Mouse (Mus musculus): ENCODE measurements around the gene Akr1c21. TPM values are rescaled to one million over a fixed set of nuclear protein-coding genes. Genes with fewer than 3 reads are reported as not detected.
"Not testable (repeated sequence)": the region's sequence is repeated elsewhere in the genome, so short reads cannot be mapped to it uniquely, and the experiment has no call there.

The Akr1c21 gene
- polyA plus RNA-seq (2011; ENCODE audit: insufficient read depth, insufficient read length, low read depth, missing spikeins) = not detected in 2 replicates

DNA sequence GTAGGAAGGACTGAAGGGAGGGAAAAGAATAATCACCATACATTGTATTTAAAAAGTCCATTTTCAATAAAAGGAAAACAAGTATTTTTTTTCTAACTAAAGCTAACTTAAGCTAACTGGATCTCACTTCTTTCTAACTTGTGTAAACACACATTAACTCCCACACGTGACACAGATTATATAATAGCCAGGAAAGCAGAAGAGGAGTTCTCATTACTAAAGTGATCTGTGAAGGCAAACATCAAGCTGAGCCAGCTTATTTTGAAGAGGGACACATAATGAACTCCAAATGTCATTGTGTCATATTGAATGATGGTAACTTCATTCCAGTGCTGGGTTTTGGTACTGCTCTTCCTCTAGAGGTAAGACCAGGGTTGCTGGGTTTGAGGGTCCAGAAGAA is at the start of gene Akr1c21:
Akr1c21 (plus strand) TSS at position 205 of the 400 bp plus-strand sequence.
- Histone ChIP-seq H3K27me3 (ENCODE audit: control insufficient read depth, insufficient read depth, low read length, poor library complexity, severe bottlenecking) (no peaks in the 10 kb centered on the region), H3K4me3 (ENCODE audit: low read depth, low read length) (no peak within 1 kb of the TSS), H3K36me3 (ENCODE audit: control insufficient read depth, insufficient read depth, low read length, poor library complexity, severe bottlenecking) (no peaks in the 10 kb centered on the region), H3K9me3 (replicated peaks; ENCODE audit: control insufficient read depth, insufficient read depth, low read length, poor library complexity, severe bottlenecking) (peaks cover 18% of the 10 kb centered on the region), H3K4me1 (ENCODE audit: control insufficient read depth, insufficient read depth, low read length) (no peaks in the 10 kb centered on the region), H3K9ac (ENCODE audit: low read depth, poor library complexity, severe bottlenecking) (no peak within 1 kb of the TSS), H3K27ac (ENCODE audit: insufficient read depth, low read length) (no peak within 1 kb of the TSS)
- TF ChIP-seq POLR2A (IDR thresholded peaks at IDR 0.05; ENCODE audit: insufficient read depth, low read length) (no peak), EP300 (IDR thresholded peaks at IDR 0.05; ENCODE audit: insufficient read depth, low read depth, low read length) (no peak), CTCF (IDR thresholded peaks at IDR 0.05; ENCODE audit: low read depth, low read length) (no peak)

DNA sequence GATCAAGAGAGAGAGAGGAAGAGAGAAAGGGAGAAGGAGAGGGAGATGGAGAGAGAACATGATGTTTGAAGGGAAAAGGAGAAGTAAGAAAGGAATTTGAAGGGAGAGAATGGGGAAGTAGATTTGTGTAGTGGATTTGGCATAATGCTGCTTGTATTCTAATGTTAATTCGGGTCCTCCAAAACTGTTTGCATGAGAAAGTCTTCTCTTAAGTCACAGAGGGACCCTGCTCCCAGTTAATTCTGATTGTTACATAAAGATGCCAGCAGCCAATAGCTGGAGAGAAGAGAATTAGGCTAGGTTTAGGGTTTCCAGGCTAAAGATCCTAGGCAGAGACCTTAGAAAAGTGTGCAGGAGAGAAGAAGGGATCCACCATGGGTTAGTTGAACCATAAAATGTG is 14.7 kb upstream of the Akr1c21 start:
- TF ChIP-seq EP300 (IDR thresholded peaks at IDR 0.05; ENCODE audit: insufficient read depth, low read depth, low read length) (no peak), CTCF (IDR thresholded peaks at IDR 0.05; ENCODE audit: low read depth, low read length) (no peak), POLR2A (IDR thresholded peaks at IDR 0.05; ENCODE audit: insufficient read depth, low read length) (no peak)
- H3K27ac ChIP-seq (ENCODE audit: insufficient read depth, low read length) = 0 out of 2 replicates have a peak overlapping the region, but pooled peaks have one; percentile 59
- no peaks in the 10 kb centered on the region for H3K36me3 ChIP-seq (ENCODE audit: control insufficient read depth, insufficient read depth, low read length, poor library complexity, severe bottlenecking)
- H3K9ac ChIP-seq (ENCODE audit: low read depth, poor library complexity, severe bottlenecking) = no peak overlapping the region
- peaks cover 2% of the 10 kb centered on the region for H3K4me1 ChIP-seq (ENCODE audit: control insufficient read depth, insufficient read depth, low read length)
- no peaks in the 10 kb centered on the region for H3K27me3 ChIP-seq (ENCODE audit: control insufficient read depth, insufficient read depth, low read length, poor library complexity, severe bottlenecking)
- no peak overlapping the region for H3K4me3 ChIP-seq (ENCODE audit: low read depth, low read length)
- H3K9me3 ChIP-seq (replicated peaks; ENCODE audit: control insufficient read depth, insufficient read depth, low read length, poor library complexity, severe bottlenecking) = no peaks in the 10 kb centered on the region

DNA sequence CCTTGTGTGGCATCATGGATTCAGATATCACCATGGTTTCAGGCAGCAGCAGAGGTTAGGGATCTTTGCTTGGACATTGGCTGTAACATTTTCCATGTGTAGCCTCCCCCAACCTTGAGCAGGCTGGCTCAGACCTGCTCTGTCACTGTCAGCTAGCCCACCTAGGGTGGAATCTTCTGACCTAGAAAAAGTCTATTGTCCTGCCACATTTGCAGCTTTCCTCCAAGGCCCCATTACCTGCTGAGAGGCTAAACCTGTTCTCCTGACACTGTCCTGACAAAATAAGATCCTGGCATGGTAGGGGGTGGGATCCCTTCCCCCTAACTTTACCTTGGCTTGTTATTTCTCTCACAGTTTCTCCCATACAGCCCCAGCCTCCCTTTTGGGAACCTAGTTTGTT is 13.4 kb upstream of the Akr1c21 start:
- TF ChIP-seq CTCF (IDR thresholded peaks at IDR 0.05; ENCODE audit: low read depth, low read length) = no peak
- peak; percentile 70; the same call in 1 of the 2 replicates for TF ChIP-seq EP300 (IDR thresholded peaks at IDR 0.05; ENCODE audit: insufficient read depth, low read depth, low read length)
- TF ChIP-seq POLR2A (IDR thresholded peaks at IDR 0.05; ENCODE audit: insufficient read depth, low read length) = no peak
- no peak overlapping the region for H3K4me3 ChIP-seq (ENCODE audit: low read depth, low read length)
- peaks cover 2% of the 10 kb centered on the region for H3K4me1 ChIP-seq (ENCODE audit: control insufficient read depth, insufficient read depth, low read length)
- H3K36me3 ChIP-seq (ENCODE audit: control insufficient read depth, insufficient read depth, low read length, poor library complexity, severe bottlenecking) = no peaks in the 10 kb centered on the region; the same call in 1 of the 2 replicates
- peak overlapping the region; percentile 38; the same call in 1 of the 2 replicates for H3K27ac ChIP-seq (ENCODE audit: insufficient read depth, low read length)
- H3K9me3 ChIP-seq (replicated peaks; ENCODE audit: control insufficient read depth, insufficient read depth, low read length, poor library complexity, severe bottlenecking) = 0 out of 2 replicates have a peak, but pooled peaks cover 1% of the 10 kb centered on the region
- no peaks in the 10 kb centered on the region for H3K27me3 ChIP-seq (ENCODE audit: control insufficient read depth, insufficient read depth, low read length, poor library complexity, severe bottlenecking)
- no peak overlapping the region for H3K9ac ChIP-seq (ENCODE audit: low read depth, poor library complexity, severe bottlenecking)

DNA sequence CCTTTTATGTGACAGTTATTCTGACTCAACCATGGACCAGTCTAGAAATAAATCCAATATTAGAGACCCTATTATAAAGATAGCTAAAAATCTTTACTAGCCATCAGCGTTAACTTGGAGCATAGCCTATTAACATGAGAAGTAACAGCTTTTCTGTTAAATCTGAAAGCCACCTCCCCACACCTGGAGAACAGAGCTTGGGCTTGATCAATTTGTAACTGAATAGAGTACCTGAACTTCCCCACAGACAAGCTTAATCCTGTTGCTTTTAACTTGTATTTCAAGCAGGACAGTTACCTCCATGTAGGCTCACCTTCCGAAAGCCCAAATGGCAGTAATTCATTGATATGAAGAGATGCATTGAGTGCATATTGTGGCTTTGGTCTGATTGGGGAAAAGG is 7.9 kb upstream of the Akr1c21 start:
- TF ChIP-seq POLR2A (IDR thresholded peaks at IDR 0.05; ENCODE audit: insufficient read depth, low read length) (no peak), CTCF (IDR thresholded peaks at IDR 0.05; ENCODE audit: low read depth, low read length) (no peak), EP300 (IDR thresholded peaks at IDR 0.05; ENCODE audit: insufficient read depth, low read depth, low read length) (no peak)
- 0 out of 2 replicates have a peak overlapping the region, but pooled peaks have one; percentile 19 for H3K27ac ChIP-seq (ENCODE audit: insufficient read depth, low read length)
- H3K4me3 ChIP-seq (ENCODE audit: low read depth, low read length) = no peak overlapping the region
- peaks cover 45% of the 10 kb centered on the region for H3K9me3 ChIP-seq (replicated peaks; ENCODE audit: control insufficient read depth, insufficient read depth, low read length, poor library complexity, severe bottlenecking)
- H3K4me1 ChIP-seq (ENCODE audit: control insufficient read depth, insufficient read depth, low read length) = no peaks in the 10 kb centered on the region
- no peaks in the 10 kb centered on the region; the same call in 1 of the 2 replicates for H3K36me3 ChIP-seq (ENCODE audit: control insufficient read depth, insufficient read depth, low read length, poor library complexity, severe bottlenecking)
- no peaks in the 10 kb centered on the region for H3K27me3 ChIP-seq (ENCODE audit: control insufficient read depth, insufficient read depth, low read length, poor library complexity, severe bottlenecking)
- H3K9ac ChIP-seq (ENCODE audit: low read depth, poor library complexity, severe bottlenecking) = no peak overlapping the region

DNA sequence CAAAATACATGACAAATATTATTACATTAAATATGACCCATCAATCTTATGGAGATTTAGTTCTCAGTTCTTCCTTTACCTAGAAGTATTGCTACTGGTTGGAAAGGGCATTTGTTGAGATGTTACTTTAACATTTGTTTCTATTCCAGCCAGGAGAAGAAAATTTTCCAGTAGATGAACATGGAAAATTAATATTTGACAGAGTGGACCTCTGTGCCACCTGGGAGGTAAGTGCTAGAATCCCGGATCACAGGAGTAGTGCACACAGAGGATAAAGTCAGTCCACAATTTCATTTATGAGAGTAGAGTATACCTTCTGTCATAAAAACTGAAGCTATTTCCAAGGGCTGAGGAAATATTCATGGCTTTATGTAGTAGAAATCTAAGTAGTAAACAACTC is 3.0 kb downstream of the Akr1c21 start:
- no peaks in the 10 kb centered on the region for H3K27me3 ChIP-seq (ENCODE audit: control insufficient read depth, insufficient read depth, low read length, poor library complexity, severe bottlenecking)
- TF ChIP-seq POLR2A (IDR thresholded peaks at IDR 0.05; ENCODE audit: insufficient read depth, low read length) = no peak
- no peak for TF ChIP-seq EP300 (IDR thresholded peaks at IDR 0.05; ENCODE audit: insufficient read depth, low read depth, low read length)
- TF ChIP-seq CTCF (IDR thresholded peaks at IDR 0.05; ENCODE audit: low read depth, low read length) = no peak
- no peak overlapping the region for H3K9ac ChIP-seq (ENCODE audit: low read depth, poor library complexity, severe bottlenecking)
- no peaks in the 10 kb centered on the region for H3K4me1 ChIP-seq (ENCODE audit: control insufficient read depth, insufficient read depth, low read length)
- peaks cover 6% of the 10 kb centered on the region; the same call in 1 of the 2 replicates for H3K9me3 ChIP-seq (replicated peaks; ENCODE audit: control insufficient read depth, insufficient read depth, low read length, poor library complexity, severe bottlenecking)
- H3K36me3 ChIP-seq (ENCODE audit: control insufficient read depth, insufficient read depth, low read length, poor library complexity, severe bottlenecking) = no peaks in the 10 kb centered on the region
- no peak overlapping the region for H3K4me3 ChIP-seq (ENCODE audit: low read depth, low read length)
- H3K27ac ChIP-seq (ENCODE audit: insufficient read depth, low read length) = no peak overlapping the region

DNA sequence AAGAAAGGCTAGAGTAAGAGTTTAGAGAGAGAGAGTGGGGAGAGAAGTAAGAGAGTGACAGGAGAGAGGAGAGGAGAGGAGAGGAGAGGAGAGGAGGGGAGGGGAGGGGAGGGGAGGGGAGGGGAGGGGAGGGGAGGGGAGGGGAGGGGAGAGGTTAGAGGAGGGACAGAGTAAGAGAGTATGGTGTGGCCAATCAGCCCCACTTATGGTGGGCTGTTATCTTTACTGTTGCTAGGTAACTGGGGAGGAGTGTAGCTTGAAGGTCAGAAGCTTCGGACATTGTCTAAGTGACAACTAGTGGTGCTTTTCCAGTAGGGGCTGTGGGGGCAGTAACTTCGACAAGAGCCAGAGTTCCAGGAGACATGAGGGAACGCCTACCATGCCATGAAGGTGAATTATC is 29.6 kb downstream of the Akr1c21 start:
- H3K27me3 ChIP-seq (ENCODE audit: control insufficient read depth, insufficient read depth, low read length, poor library complexity, severe bottlenecking); H3K27ac ChIP-seq (ENCODE audit: insufficient read depth, low read length); H3K4me1 ChIP-seq (ENCODE audit: control insufficient read depth, insufficient read depth, low read length); H3K36me3 ChIP-seq (ENCODE audit: control insufficient read depth, insufficient read depth, low read length, poor library complexity, severe bottlenecking); H3K4me3 ChIP-seq (ENCODE audit: low read depth, low read length); H3K9ac ChIP-seq (ENCODE audit: low read depth, poor library complexity, severe bottlenecking); H3K9me3 ChIP-seq (replicated peaks; ENCODE audit: control insufficient read depth, insufficient read depth, low read length, poor library complexity, severe bottlenecking): not testable (repeated sequence)
